Mouse (Mus musculus): ENCODE measurements at regions not wholly inside any gene's neighbourhood (a gene's known extent, or its start where the extent isn't known, plus 50 kb on each side); places are given as distances from the start of the nearest gene placed in this dataset.

- DNase-seq, result no peak
Observed at GRCm38 (mm10) chr13:84066211-84066959, 155.7 kb upstream of the Tmem161b start.

GRCm38 (mm10) chr13:84066960-84067665 lies 155.0 kb upstream of the Tmem161b start:
- DNase-seq, result no peak

GRCm38 (mm10) chr13:84068365-84068764 lies 153.7 kb upstream of the Tmem161b start:
- no peak for DNase-seq

Small RNAs in the stretch of these regions (microRNA-seq; reads per million reads assigned to microRNA genes)
- gene Mir9-2, result 0 reads per million in 2 experiments

All from gastrocnemius, postnatal 10 days (tissue).